Mouse (Mus musculus): ENCODE results near the gene Kcnh1. TPM values are rescaled to one million over a fixed set of nuclear protein-coding genes. Genes with fewer than 3 reads are reported as not detected.

The Kcnh1 gene
- polyA plus RNA-seq, 1 experiment: 0.14 TPM

DNA sequence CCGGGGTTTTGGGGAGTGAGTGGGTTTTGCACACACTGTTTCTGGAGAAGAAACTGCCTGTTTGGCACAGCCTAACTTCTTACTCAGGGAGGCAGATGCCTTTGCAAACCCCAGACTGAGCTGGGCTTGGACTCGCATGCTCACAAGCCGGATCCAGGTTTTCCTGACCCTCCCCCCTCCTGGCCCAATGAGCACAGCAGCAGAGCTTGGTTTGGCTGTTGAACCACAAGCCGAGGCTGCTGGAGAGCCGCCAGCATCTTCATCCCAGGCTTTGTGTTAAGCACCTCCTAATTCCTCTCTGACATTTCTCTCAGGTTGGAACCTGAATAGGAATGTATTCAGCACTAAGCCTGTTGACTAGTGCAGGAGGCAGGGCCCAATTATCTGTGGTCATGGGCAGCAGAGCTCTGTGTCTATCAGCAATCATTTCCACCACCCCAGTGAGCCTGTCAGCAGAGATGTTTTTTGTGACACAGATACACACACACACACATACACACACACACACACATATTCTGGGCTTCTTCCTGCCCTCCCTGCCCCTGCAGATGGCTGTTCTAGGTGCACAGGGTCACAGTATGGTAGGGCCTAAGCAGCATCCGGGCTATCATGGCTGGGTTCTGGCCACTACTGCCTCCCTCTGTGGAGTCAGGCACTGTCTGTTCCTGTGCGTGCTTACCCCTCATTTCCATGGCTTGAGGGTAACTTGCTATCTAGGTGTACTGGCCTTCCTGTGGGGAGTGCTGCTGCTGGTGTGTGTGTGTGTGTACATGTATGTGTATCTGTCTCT, 254.3 kb downstream of the Kcnh1 start:
- no peaks in the 10 kb centered on the region for H3K27me3 ChIP-seq (ENCODE audit: control insufficient read depth, insufficient read depth, low read length)
- WGBS: 70% methylated on average over 7 of the region's 7 CpGs
- no peak overlapping the region for H3K27ac ChIP-seq (ENCODE audit: insufficient read depth, low read depth, low read length)
- no peaks in the 10 kb centered on the region for H3K36me3 ChIP-seq (ENCODE audit: control insufficient read depth, insufficient read depth, low read length)
- H3K4me1 ChIP-seq (ENCODE audit: control insufficient read depth, insufficient read depth, insufficient read length, low read length): no peaks in the 10 kb centered on the region
- H3K4me3 ChIP-seq (ENCODE audit: low read depth, low read length): no peak overlapping the region
- TF ChIP-seq POLR2A (IDR thresholded peaks at IDR 0.05; ENCODE audit: low read depth, low read length) (no peak), CTCF (IDR thresholded peaks at IDR 0.05; ENCODE audit: extremely low read depth, insufficient read length, insufficient replicate concordance, low read depth, low read length) (no peak)

DNA sequence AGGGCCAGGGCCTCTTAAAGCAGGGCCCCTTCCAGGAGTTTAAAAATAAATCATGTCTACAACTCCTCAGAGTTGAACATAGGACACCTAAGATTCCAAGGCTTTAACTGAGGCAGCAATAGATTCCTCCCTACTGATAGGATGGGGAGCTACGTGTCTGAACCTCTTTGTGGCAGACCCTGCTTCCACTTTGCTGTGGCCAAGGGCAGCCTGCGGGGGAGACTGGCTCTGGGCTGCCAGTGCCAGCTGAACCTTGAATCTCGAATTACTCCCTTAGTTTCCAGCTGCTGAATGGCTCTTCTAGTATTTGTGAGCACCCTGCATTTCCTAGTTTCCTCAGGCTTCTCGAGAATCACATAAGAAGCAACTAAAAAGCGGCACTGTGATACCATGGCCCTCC, 255.6 kb downstream of the Kcnh1 start:
- 65% methylated on average over 5 of the region's 5 CpGs for WGBS

DNA sequence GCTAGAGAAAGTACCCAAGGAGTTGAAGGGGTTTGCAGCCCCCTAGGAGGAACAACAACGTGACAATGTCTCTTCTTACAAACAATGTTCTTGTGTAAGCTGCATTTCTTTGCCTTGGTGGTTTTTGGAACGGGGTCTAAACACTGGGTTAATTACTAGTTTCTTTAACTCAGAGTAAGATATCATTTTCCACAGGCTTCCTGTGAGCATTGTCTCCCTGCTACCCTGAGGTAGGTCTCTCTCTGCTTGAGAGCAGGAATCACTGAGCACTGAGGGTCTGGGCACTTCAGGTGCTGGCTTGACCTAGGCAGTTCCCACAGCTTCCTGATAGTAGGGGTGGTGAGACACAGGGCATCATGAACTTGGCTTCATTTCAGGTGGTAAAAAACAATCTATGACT, 257.1 kb downstream of the Kcnh1 start:
- TF ChIP-seq POLR2A (IDR thresholded peaks at IDR 0.05; ENCODE audit: low read depth, low read length): no peak
- TF ChIP-seq CTCF (IDR thresholded peaks at IDR 0.05; ENCODE audit: extremely low read depth, insufficient read length, insufficient replicate concordance, low read depth, low read length): no peak
- WGBS: 70% methylated on average over 2 of the region's 2 CpGs
- H3K36me3 ChIP-seq (ENCODE audit: control insufficient read depth, insufficient read depth, low read length): no peaks in the 10 kb centered on the region
- H3K4me3 ChIP-seq (ENCODE audit: low read depth, low read length): no peak overlapping the region
- no peak overlapping the region for H3K27ac ChIP-seq (ENCODE audit: insufficient read depth, low read depth, low read length)
- no peaks in the 10 kb centered on the region for H3K4me1 ChIP-seq (ENCODE audit: control insufficient read depth, insufficient read depth, insufficient read length, low read length)
- no peaks in the 10 kb centered on the region for H3K27me3 ChIP-seq (ENCODE audit: control insufficient read depth, insufficient read depth, low read length)

More for the DNA sequence above, 255.6 kb downstream of the Kcnh1 start:
- no peak overlapping the region for H3K27ac ChIP-seq (ENCODE audit: insufficient read depth, low read depth, low read length)
- no peaks in the 10 kb centered on the region for H3K27me3 ChIP-seq (ENCODE audit: control insufficient read depth, insufficient read depth, low read length)
- H3K4me1 ChIP-seq (ENCODE audit: control insufficient read depth, insufficient read depth, insufficient read length, low read length): no peaks in the 10 kb centered on the region
- H3K4me3 ChIP-seq (ENCODE audit: low read depth, low read length): no peak overlapping the region
- TF ChIP-seq CTCF (IDR thresholded peaks at IDR 0.05; ENCODE audit: extremely low read depth, insufficient read length, insufficient replicate concordance, low read depth, low read length): no peak
- TF ChIP-seq POLR2A (IDR thresholded peaks at IDR 0.05; ENCODE audit: low read depth, low read length): no peak
- no peaks in the 10 kb centered on the region for H3K36me3 ChIP-seq (ENCODE audit: control insufficient read depth, insufficient read depth, low read length)

DNA sequence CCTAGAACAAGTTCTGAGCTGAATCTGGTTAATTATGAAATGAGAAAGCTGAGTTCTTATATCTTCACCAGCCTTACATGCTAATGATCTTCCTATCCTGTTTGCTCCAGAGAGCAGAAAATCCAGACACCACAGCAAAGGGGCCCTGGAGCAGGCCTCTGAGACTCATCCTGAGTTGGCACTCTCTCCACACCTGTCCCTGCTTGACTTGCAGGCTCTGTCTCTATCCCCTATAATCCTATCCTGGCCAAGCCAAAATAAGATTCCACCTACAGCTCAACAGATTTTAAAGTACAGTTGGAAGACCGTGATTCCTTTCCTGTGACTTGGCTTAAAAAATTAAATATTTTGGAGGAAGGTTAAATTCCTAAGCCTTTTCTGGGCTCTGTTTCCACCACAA, 257.9 kb downstream of the Kcnh1 start:
- 79% methylated on average over 1 of the region's 1 CpGs for WGBS
- Histone ChIP-seq H3K4me1 (ENCODE audit: control insufficient read depth, insufficient read depth, insufficient read length, low read length) (no peaks in the 10 kb centered on the region), H3K27ac (ENCODE audit: insufficient read depth, low read depth, low read length) (no peak overlapping the region), H3K27me3 (ENCODE audit: control insufficient read depth, insufficient read depth, low read length) (no peaks in the 10 kb centered on the region), H3K4me3 (ENCODE audit: low read depth, low read length) (no peak overlapping the region), H3K36me3 (ENCODE audit: control insufficient read depth, insufficient read depth, low read length) (no peaks in the 10 kb centered on the region)
- no peak for TF ChIP-seq POLR2A (IDR thresholded peaks at IDR 0.05; ENCODE audit: low read depth, low read length)
- no peak for TF ChIP-seq CTCF (IDR thresholded peaks at IDR 0.05; ENCODE audit: extremely low read depth, insufficient read length, insufficient replicate concordance, low read depth, low read length)

DNA sequence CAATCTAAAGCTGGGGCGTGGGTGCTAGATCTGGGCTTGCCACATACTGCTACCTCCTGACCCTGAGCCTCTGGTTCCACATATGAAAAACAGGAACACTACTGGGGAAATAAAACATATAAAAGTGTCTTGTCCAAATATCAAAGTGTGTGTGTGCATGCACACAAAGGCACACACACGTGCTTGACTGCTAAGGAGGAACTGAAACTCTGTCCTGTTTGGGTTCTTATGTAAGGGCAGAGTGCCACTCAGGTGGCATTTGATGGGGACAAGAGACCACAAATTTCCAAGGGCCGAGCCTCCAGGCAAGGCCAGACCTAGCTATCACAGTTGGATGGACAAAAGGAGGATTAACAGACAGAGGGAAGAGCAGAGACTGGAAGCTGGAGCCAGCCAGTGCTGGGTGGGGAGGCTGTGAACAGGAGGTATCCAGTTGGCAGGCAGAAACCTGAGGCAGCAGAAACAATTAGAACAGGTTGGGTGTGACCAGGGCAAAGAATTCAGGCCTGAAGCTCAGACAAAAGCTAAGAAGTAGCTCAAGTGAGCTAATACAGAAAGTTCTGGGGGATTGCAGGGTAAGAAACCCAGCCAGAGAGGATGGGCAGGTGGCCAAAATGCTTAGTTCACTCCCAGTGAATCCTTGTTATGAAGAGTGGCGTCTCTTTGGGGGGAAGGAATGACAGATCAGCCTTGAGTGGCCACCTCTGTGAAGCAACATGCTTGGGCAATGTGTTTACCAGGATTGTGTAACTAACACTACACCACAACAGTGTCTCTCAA, 259.2 kb downstream of the Kcnh1 start:
- Histone ChIP-seq H3K27ac (ENCODE audit: insufficient read depth, low read depth, low read length) (no peak overlapping the region), H3K4me3 (ENCODE audit: low read depth, low read length) (no peak overlapping the region), H3K36me3 (ENCODE audit: control insufficient read depth, insufficient read depth, low read length) (no peaks in the 10 kb centered on the region), H3K4me1 (ENCODE audit: control insufficient read depth, insufficient read depth, insufficient read length, low read length) (no peaks in the 10 kb centered on the region), H3K27me3 (ENCODE audit: control insufficient read depth, insufficient read depth, low read length) (no peaks in the 10 kb centered on the region)
- TF ChIP-seq CTCF (IDR thresholded peaks at IDR 0.05; ENCODE audit: extremely low read depth, insufficient read length, insufficient replicate concordance, low read depth, low read length) (no peak), POLR2A (IDR thresholded peaks at IDR 0.05; ENCODE audit: low read depth, low read length) (no peak)
- 53% methylated on average over 4 of the region's 4 CpGs for WGBS

DNA sequence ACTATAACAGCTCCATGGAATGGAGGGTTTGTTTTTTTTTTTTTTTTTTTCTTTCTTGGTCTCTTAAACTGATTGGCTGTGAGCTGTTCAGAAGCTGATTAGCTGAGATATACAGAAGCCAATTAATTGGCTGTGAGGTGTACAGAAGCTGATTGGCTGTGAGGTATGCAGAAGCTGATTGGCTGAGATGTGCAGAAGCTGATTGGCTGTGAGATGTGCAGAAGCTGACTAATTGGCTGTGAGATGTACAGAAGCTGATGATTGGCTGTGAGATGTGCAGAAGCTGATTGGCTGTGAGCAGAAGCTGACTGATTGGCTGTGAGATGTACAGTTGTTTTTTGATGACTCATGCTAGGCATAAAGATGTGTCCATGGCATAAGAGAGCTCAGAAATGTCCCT, 259.9 kb downstream of the Kcnh1 start:
- Histone ChIP-seq H3K27ac (ENCODE audit: insufficient read depth, low read depth, low read length) (no peak overlapping the region), H3K4me1 (ENCODE audit: control insufficient read depth, insufficient read depth, insufficient read length, low read length) (no peaks in the 10 kb centered on the region), H3K4me3 (ENCODE audit: low read depth, low read length) (no peak overlapping the region), H3K27me3 (ENCODE audit: control insufficient read depth, insufficient read depth, low read length) (no peaks in the 10 kb centered on the region), H3K36me3 (ENCODE audit: control insufficient read depth, insufficient read depth, low read length) (no peaks in the 10 kb centered on the region)
- TF ChIP-seq POLR2A (IDR thresholded peaks at IDR 0.05; ENCODE audit: low read depth, low read length) (no peak), CTCF (IDR thresholded peaks at IDR 0.05; ENCODE audit: extremely low read depth, insufficient read length, insufficient replicate concordance, low read depth, low read length) (no peak)

DNA sequence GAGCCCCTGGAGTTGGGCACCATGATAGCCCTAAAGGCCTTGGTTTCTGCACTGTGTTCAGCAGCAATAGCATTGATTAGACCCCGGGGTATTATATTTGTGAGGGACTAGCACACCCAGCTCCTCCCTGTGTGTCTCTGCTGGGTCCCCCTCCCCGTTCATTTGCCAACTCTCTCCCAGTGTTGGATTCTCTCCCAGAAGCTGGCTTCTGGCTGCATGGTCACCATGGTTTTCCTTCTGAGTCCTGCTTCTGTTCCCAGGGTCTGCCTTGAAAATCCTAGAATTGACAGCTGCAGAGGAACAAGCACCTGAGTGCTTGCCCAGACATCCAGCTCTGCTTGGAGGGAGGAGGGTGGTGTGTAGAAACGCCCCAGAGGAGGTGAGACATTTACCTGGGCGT, 261.1 kb downstream of the Kcnh1 start:
- no peaks in the 10 kb centered on the region for H3K27me3 ChIP-seq (ENCODE audit: control insufficient read depth, insufficient read depth, low read length)
- no peaks in the 10 kb centered on the region for H3K36me3 ChIP-seq (ENCODE audit: control insufficient read depth, insufficient read depth, low read length)
- H3K4me1 ChIP-seq (ENCODE audit: control insufficient read depth, insufficient read depth, insufficient read length, low read length): no peaks in the 10 kb centered on the region
- no peak overlapping the region for H3K27ac ChIP-seq (ENCODE audit: insufficient read depth, low read depth, low read length)
- no peak for TF ChIP-seq CTCF (IDR thresholded peaks at IDR 0.05; ENCODE audit: extremely low read depth, insufficient read length, insufficient replicate concordance, low read depth, low read length)
- no peak for TF ChIP-seq POLR2A (IDR thresholded peaks at IDR 0.05; ENCODE audit: low read depth, low read length)
- H3K4me3 ChIP-seq (ENCODE audit: low read depth, low read length): no peak overlapping the region
- WGBS: 55% methylated on average over 4 of the region's 4 CpGs

Data from small intestine, adult 2 months (tissue).